Comparison of ENCODE assay signal across 11 mouse cellular contexts in the genomic region with DNA sequence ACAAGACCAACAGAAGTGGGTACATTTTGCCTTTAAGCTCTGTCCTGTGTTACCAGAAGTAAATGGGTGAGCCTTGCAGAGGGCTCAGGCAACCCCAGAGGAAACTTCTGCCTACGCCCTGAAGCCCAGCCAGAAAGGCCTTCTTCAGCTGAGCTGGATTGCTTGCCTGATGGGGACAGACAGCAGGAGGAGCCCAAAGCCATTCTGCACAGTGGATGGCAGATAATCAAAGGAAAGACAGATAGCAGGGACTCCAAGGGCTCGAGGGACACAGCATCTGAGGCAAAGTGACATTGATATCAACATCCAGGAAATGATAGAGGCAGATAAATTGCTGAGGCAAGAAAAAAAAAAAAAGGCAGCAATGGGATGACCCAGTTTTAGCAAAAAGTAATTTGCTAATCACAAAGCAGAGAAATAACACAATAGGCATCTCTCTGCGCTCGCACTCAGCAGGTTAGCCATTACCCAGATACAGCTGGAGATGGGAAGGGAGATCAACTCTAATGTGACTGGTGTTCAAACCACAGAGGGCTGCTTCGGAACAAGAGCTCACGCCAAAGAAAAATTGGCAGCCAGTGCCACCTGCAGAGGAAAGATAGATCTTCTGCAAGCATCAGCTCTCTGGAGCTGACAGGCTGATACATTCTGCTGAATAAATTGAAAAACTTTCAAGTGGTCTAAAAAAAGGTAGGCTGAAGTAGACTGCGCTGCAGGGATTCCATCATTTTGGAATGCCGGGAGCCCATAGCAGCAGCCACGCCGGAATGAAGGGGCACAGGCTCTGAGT.
DNase-seq lines count a peak whose midpoint lies in the region; ATAC-seq lines count a peak whose summit lies in the region.
"Had no signal": no experiment of that assay in that cellular context is flagged by ENCODE, and none has a peak within 500 bp of the region (broad histone marks: within the 10 kb centered on the region; RNA-seq: fewer than 3 reads in every experiment).

No protein-coding gene starts in this region.

- no peaks in the 10 kb centered on the region for H3K9me3 ChIP-seq in forebrain, embryonic 15.5 days
- H3K9me3 ChIP-seq in forebrain, embryonic 10.5 days = no peaks in the 10 kb centered on the region
- H3K9me3 ChIP-seq: embryonic facial prominence, embryonic 12.5 days; limb, embryonic 15.5 days had no signal

- no peak overlapping the region for H3K4me3 ChIP-seq in forebrain, embryonic 15.5 days
- H3K4me3 ChIP-seq in forebrain, embryonic 10.5 days = no peak overlapping the region
- H3K4me3 ChIP-seq: embryonic facial prominence, embryonic 12.5 days; limb, embryonic 15.5 days; myocyte had no signal

- no peaks in the 10 kb centered on the region for H3K36me3 ChIP-seq in forebrain, embryonic 15.5 days
- H3K36me3 ChIP-seq in forebrain, embryonic 10.5 days (replicated peaks) = no peaks in the 10 kb centered on the region
- H3K36me3 ChIP-seq: embryonic facial prominence, embryonic 12.5 days; limb, embryonic 15.5 days had no signal

- no peak for DNase-seq in forebrain, embryonic 10.5 days (ENCODE audit: extremely low spot score, low spot score)
- DNase-seq in cerebellum, postnatal 25 days = peak; percentile 36 to 46
- peak; percentile 29 to 46 for DNase-seq in layer of hippocampus, postnatal 10 days (ENCODE audit: low spot score in 2 of 2)
- DNase-seq in retina, embryonic 14.5 days (ENCODE audit: low spot score) = peak; percentile 58
- DNase-seq in spleen, adult 18-20 months = no peak
- no peak for DNase-seq in gastrocnemius, postnatal 10 days

- 57% methylated on average over 10 of the region's 10 CpGs for WGBS in forebrain, embryonic 15.5 days
- 82% methylated on average over 10 of the region's 10 CpGs for WGBS in forebrain, embryonic 10.5 days

- H3K9ac ChIP-seq in forebrain, embryonic 15.5 days (replicated peaks) = no peak overlapping the region
- H3K9ac ChIP-seq: embryonic facial prominence, embryonic 12.5 days; limb, embryonic 15.5 days had no signal

- peak; percentile 80 for ATAC-seq in forebrain, embryonic 15.5 days (replicated peaks)
- ATAC-seq in erythroblast, adult 5-6 weeks (replicated peaks; ENCODE audit: low FRiP score, poor library complexity, severe bottlenecking) = no peak

- no peak overlapping the region for H3K4me2 ChIP-seq in forebrain, embryonic 15.5 days (replicated peaks)
- H3K4me2 ChIP-seq: embryonic facial prominence, embryonic 12.5 days; limb, embryonic 15.5 days had no signal

- H3K27ac ChIP-seq in forebrain, embryonic 15.5 days (replicated peaks) = peak overlapping the region; percentile 20; the same call in 1 of the 2 replicates
- H3K27ac ChIP-seq in forebrain, embryonic 10.5 days = no peak overlapping the region
- H3K27ac ChIP-seq: embryonic facial prominence, embryonic 12.5 days; limb, embryonic 15.5 days had no signal

- H3K4me1 ChIP-seq in forebrain, embryonic 15.5 days = no peaks in the 10 kb centered on the region
- H3K4me1 ChIP-seq in forebrain, embryonic 10.5 days = no peaks in the 10 kb centered on the region
- H3K4me1 ChIP-seq: embryonic facial prominence, embryonic 12.5 days; limb, embryonic 15.5 days had no signal

- H3K27me3 ChIP-seq in forebrain, embryonic 15.5 days = no peaks in the 10 kb centered on the region
- H3K27me3 ChIP-seq in forebrain, embryonic 10.5 days (ENCODE audit: poor library complexity, severe bottlenecking) = no peaks in the 10 kb centered on the region
- H3K27me3 ChIP-seq: embryonic facial prominence, embryonic 12.5 days; limb, embryonic 15.5 days had no signal

Comparison
In these comparisons a context has a peak if more than half of its experiments do, and no peak if none do; other contexts are left out.
1. DNase-seq: peak in cerebellum, postnatal 25 days (2 of 2), layer of hippocampus, postnatal 10 days (2 of 2) and retina, embryonic 14.5 days (single experiment); none in forebrain, embryonic 10.5 days (single experiment), spleen, adult 18-20 months (0 of 2) and gastrocnemius, postnatal 10 days (single experiment).